Mouse (Mus musculus) neural tube, embryonic 11.5 days (tissue): ENCODE measurements around the gene Ssbp1. TPM values are rescaled to one million over a fixed set of nuclear protein-coding genes. Genes with fewer than 3 reads are reported as not detected.

ENCODE experiments used
- ATAC-seq: fragments of 200-750 bp; cut with Nextera tagmentation; 2 replicates; pipeline ENCODE4 v1.8.0; 2017; ENCODE audit warnings: moderate number of reproducible peaks, mild to moderate bottlenecking, moderate TSS enrichment, moderate library complexity; ENCODE audit not compliant: insufficient read depth, low FRiP score, low TSS enrichment
- DNase-seq: peaks from one replicate; pipeline ENCODE4 v3.0.0-alpha.2; 2015; ENCODE audit warnings: low spot score
- H3K27ac ChIP-seq: fragments of 300-500 bp; sonication (generic); 2 replicates; pipeline ENCODE4 v1.5.1; 2014; ENCODE audit warnings: low read depth, mild to moderate bottlenecking, low read length
- H3K27me3 ChIP-seq: fragments of 300-500 bp; sonication (generic); 2 replicates; pipeline ENCODE4 v1.6.1; 2014; ENCODE audit warnings: mild to moderate bottlenecking, low read length, mixed read lengths; ENCODE audit not compliant: control insufficient read depth, insufficient read depth
- H3K36me3 ChIP-seq: fragments of 300-500 bp; sonication (generic); 2 replicates; pipeline ENCODE4 v1.6.1; 2014; ENCODE audit warnings: mild to moderate bottlenecking, low read length, moderate library complexity, mixed read lengths; ENCODE audit not compliant: control insufficient read depth, insufficient read depth
- H3K4me1 ChIP-seq: fragments of 300-500 bp; sonication (generic); 2 replicates; pipeline ENCODE4 v1.6.1; 2014; ENCODE audit warnings: low read length, mixed read lengths; ENCODE audit not compliant: control insufficient read depth, insufficient read depth
- H3K4me2 ChIP-seq: fragments of 300-500 bp; sonication (generic); 2 replicates; pipeline ENCODE4 v1.6.1; 2014; ENCODE audit warnings: low read depth, mild to moderate bottlenecking, moderate library complexity
- H3K4me3 ChIP-seq: fragments of 300-500 bp; sonication (generic); 2 replicates; pipeline ENCODE4 v1.5.1; 2014; ENCODE audit warnings: low read depth, low read length
- H3K9ac ChIP-seq: fragments of 300-500 bp; sonication (generic); 2 replicates; pipeline ENCODE4 v1.6.1; 2014; ENCODE audit warnings: mild to moderate bottlenecking, low read length
- H3K9me3 ChIP-seq: fragments of 300-500 bp; sonication (generic); 2 replicates; pipeline ENCODE4 v1.6.1; 2016; ENCODE audit warnings: low read length; ENCODE audit not compliant: control insufficient read depth
- WGBS: fragments of 180-500 bp; shearing (Covaris S2); extraction: QIAGEN DNeasy Blood & Tissue Kit; methylation state at CpG from one replicate; pipeline ENCODE4 v1.1.7; 2014; 5-methylcytosine and 5-hydroxymethylcytosine counted together
- polyA plus RNA-seq: library from polyadenylated mRNA; unstranded; fragments of >200 nt; fragmentation: Nextera tagmentation; extraction: Ambion mirVana; gene quantifications from 2 replicates; pipeline ENCODE4 v1.2.1, GENCODE M21; 2014

Gene Ssbp1
- polyA plus RNA-seq, 1 experiment from 2014 or later, result 149 TPM

DNA sequence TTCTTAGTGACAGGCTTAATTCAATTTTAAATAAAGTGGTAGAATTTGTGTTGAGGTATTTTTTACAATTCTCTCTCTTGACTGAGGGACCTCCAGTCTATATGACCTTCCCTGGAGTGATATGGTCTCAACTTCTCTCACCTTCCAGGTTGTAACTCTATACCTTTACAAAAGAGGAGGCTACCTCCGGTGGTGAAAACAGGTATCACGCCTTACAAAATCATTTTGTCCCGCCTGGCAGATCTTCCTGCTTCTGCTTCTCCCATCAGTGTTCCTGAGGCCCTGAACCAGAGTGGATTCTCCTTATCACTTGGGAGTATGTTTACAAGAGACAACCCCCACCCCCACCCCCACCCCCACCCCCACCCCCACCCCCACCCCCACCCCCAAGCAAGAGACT is 29.4 kb upstream of the Ssbp1 start:
- Histone ChIP-seq H3K9ac (no peak overlapping the region), H3K4me3 (no peak overlapping the region), H3K4me1 (no peaks in the 10 kb centered on the region; the same call in 1 of the 2 replicates), H3K27me3 (no peaks in the 10 kb centered on the region), H3K27ac (no peak overlapping the region), H3K36me3 (no peaks in the 10 kb centered on the region), H3K9me3 (no peaks in the 10 kb centered on the region), H3K4me2 (no peak overlapping the region)
- ATAC-seq (no peak), DNase-seq (no peak)
- WGBS, result 48% methylated on average over 3 of the region's 3 CpGs

DNA sequence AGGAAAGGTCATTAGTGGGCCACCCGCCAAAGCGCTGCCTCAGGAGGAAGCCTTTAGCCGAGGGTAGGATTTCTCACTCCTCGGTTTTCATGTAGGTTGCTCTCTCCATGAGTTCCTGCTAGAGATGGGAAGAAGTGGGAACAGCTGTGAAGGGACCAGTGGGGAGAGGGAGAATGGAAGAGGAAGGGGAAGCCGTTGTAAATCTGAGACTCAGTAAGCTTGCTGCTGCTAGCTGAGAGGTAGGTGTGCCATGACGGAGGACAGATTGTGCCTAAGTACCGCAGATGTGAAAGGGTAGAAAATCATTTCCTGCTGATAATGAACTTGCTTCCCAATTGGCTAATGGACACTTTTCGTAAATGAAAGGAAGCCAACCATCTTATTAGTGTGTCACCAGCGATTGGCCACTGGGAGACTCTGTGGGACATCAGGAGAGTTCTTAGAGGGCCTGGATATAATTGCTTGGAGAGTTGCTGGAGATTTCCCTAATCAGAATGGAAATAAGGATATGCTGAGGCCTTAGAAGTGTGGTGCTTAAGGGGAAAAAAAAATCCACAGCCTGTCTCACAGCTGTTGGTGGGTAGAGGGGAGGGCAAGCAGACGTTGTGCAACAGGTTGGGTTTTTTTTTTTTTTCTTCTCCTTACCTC is 27.7 kb upstream of the Ssbp1 start:
- Histone ChIP-seq H3K9me3 (no peaks in the 10 kb centered on the region), H3K4me1 (no peaks in the 10 kb centered on the region; the same call in 1 of the 2 replicates), H3K9ac (no peak overlapping the region), H3K27me3 (no peaks in the 10 kb centered on the region), H3K4me3 (no peak overlapping the region), H3K36me3 (no peaks in the 10 kb centered on the region), H3K4me2 (no peak overlapping the region), H3K27ac (no peak overlapping the region)
- ATAC-seq, result no peak
- 34% methylated on average over 10 of the region's 10 CpGs for whole genome bisulfite sequencing
- no peak for DNase-seq

DNA sequence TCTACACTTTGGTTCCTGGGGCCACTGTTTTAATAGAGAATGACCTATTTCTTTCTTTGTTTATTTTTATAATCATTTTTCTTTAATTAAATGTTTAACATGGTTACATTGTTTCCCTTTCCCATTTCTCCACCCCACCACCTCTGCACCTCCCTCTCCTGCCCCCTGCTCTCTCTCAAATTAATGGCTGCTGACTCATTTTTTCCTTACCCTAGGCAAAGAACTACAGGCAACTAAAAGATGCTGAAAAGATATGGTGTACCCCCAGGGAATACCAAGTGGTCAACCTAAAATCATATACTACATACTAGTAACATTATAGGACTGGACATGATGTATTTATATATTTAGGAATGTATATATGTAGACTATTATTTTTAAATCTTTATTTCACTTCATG is 22.5 kb upstream of the Ssbp1 start:
- Histone ChIP-seq H3K9me3 (no peaks in the 10 kb centered on the region), H3K27me3 (no peaks in the 10 kb centered on the region), H3K9ac (no peak overlapping the region), H3K4me2 (no peak overlapping the region), H3K36me3 (no peaks in the 10 kb centered on the region), H3K4me3 (no peak overlapping the region), H3K27ac (no peak overlapping the region), H3K4me1 (no peaks in the 10 kb centered on the region)
- ATAC-seq (no peak), DNase-seq (no peak)

DNA sequence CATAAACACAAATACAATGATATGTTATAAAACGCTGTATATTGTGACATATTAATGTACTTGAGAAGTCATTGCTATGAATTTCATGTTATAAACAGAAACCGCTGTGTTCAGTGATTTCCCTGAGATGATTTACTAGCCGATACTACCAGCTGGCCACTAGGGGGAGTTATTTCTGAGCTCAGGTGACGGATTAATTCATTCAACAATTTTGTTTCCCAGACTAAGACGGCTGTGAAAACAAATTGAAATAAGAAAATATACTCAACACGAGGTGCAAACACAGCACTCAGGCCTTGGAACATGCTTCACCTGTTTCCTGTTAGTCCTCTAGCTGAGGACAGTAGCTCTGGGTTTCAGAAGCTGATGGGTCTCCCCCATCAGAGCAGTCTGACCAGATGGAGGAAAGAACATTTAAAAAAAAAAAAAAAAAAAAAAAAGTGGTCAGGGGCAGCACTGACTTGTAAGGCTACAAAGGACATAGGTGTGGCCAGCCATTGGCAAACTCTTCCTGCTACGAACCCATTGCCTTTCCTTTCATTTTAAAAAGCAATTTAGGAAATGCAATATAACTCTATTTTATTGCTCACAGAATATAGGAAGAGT is 16.6 kb upstream of the Ssbp1 start:
- no peak overlapping the region for H3K4me3 ChIP-seq
- no peak overlapping the region for H3K27ac ChIP-seq
- no peak overlapping the region for H3K4me2 ChIP-seq
- H3K36me3 ChIP-seq, result no peaks in the 10 kb centered on the region
- no peaks in the 10 kb centered on the region for H3K27me3 ChIP-seq
- H3K9ac ChIP-seq, result no peak overlapping the region
- ATAC-seq (no peak), DNase-seq (no peak)
- H3K4me1 ChIP-seq, result no peaks in the 10 kb centered on the region
- no peaks in the 10 kb centered on the region for H3K9me3 ChIP-seq
- 24% methylated on average over 7 of the region's 7 CpGs for WGBS

DNA sequence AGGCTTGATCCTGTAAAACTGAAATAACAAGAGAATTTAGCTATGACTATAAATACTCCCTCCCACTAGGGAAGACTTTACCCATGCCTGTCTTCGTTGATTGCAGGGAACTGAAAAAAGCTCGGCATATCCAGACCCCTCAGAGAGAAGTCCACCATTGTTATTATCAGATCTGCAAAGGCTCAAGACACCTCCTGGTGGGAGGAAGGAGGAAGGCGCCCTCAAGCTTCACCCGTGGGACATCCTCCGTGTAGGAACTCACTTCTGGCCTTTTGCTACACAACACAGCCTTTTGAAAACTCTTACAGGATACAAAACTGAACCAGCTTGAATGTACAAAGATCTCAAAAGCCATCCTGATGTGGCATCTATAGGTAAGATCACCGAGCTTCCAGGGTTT is 5.4 kb upstream of the Ssbp1 start:
- no peak overlapping the region for H3K4me2 ChIP-seq
- ATAC-seq (no peak), DNase-seq (no peak)
- 63% methylated on average over 6 of the region's 6 CpGs for WGBS
- no peaks in the 10 kb centered on the region for H3K9me3 ChIP-seq
- no peak overlapping the region for H3K27ac ChIP-seq
- no peak overlapping the region for H3K9ac ChIP-seq
- no peaks in the 10 kb centered on the region for H3K36me3 ChIP-seq
- H3K4me3 ChIP-seq, result no peak overlapping the region
- H3K27me3 ChIP-seq, result no peaks in the 10 kb centered on the region
- H3K4me1 ChIP-seq, result no peaks in the 10 kb centered on the region

DNA sequence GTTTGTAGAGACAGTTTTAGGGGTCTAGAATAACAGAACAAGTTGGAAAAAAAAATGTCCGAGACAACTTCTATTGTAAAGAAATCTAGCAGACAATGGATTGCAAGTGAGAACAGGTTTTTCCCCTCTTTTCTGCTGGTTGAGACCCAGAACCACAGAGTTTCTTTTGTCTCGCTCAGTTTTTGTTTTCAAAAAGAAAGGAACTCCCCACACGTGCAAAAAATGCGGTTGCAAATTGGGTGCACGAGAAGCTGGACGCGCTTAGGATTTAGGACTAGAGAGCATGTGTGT is 513 bp downstream of the Ssbp1 start:
- H3K4me2 ChIP-seq, result peak overlapping the region; percentile 73
- ATAC-seq, result peak; percentile 14; the same call in 1 of the 2 replicates
- peaks cover 1% of the 10 kb centered on the region for H3K36me3 ChIP-seq
- H3K9ac ChIP-seq, result peak overlapping the region; percentile 97
- peaks cover 4% of the 10 kb centered on the region; the same call in 1 of the 2 replicates for H3K4me1 ChIP-seq
- H3K4me3 ChIP-seq, result peak overlapping the region; percentile 75
- peak overlapping the region; percentile 93 for H3K27ac ChIP-seq
- H3K27me3 ChIP-seq, result no peaks in the 10 kb centered on the region
- H3K9me3 ChIP-seq, result no peaks in the 10 kb centered on the region
- no peak for DNase-seq
- WGBS, result 2% methylated on average over 7 of the region's 7 CpGs

DNA sequence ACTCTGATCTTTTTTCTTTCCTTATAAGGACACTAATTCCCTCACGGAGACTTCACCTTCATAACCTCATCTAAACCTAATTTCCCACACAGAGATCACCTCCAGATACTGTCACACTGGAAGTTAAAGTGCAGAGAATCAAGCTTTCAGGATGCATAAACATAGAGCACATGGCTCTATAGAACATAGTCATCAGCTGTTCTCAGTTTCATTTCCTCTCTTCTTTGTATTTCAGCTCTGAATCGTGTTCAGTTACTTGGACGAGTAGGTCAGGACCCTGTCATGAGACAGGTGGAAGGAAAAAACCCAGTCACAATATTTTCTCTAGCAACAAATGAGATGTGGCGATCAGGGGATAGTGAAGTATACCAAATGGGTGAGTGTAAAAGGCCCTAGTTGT is 5.0 kb downstream of the Ssbp1 start:
- Histone ChIP-seq H3K36me3 (peaks cover 12% of the 10 kb centered on the region), H3K4me3 (no peak overlapping the region), H3K27ac (no peak overlapping the region), H3K9me3 (no peaks in the 10 kb centered on the region), H3K4me1 (peaks cover 4% of the 10 kb centered on the region; the same call in 1 of the 2 replicates), H3K9ac (no peak overlapping the region), H3K27me3 (no peaks in the 10 kb centered on the region), H3K4me2 (no peak overlapping the region)
- 93% methylated on average over 4 of the region's 4 CpGs for WGBS
- ATAC-seq, result no peak
- DNase-seq, result no peak

DNA sequence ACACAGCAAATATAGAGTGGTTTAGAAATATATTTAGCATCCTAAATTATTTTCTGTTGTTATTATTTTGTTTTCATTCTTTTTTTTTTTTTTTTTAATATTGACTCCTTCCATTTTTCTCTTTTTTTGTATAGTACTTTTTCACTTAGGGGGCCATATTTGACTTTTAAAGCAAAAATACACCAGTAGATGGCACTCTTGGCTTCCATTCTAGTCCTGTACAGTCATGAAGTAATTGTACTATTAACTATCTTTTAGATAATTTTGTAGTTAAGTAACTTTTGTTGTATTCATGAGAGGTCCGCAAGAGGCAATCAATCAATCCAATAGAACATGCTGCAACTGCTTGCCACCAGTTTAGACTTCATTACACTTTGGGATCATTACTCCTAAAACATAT is 8.6 kb downstream of the Ssbp1 start:
- Histone ChIP-seq H3K27me3 (no peaks in the 10 kb centered on the region), H3K9me3 (no peaks in the 10 kb centered on the region), H3K4me2 (no peak overlapping the region), H3K36me3 (peaks cover 16% of the 10 kb centered on the region), H3K9ac (no peak overlapping the region), H3K27ac (no peak overlapping the region), H3K4me1 (no peaks in the 10 kb centered on the region), H3K4me3 (no peak overlapping the region)
- DNase-seq (no peak), ATAC-seq (no peak)
- WGBS, result 93% methylated on average over 1 of the region's 1 CpGs

DNA sequence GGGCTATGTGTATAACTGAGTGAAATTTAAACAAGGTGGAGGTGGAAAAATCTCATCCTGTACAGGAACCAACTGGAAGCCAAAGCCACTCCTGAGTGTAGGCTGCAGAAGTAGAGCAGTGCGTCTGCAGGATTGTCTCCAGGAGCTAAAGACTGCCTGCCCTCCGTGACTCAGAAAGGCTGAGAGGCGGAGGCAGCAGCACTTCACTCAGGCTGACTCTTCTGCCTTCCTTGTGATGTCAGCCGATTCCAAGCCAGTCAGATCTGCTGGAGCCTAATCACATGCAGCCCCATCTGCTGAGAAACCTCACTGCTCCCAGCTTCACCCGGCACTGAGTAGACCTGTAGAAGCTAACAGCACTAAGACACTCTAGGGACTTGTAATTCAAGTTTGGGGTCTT is 11.2 kb downstream of the Ssbp1 start:
- Histone ChIP-seq H3K4me1 (no peaks in the 10 kb centered on the region), H3K27me3 (no peaks in the 10 kb centered on the region), H3K36me3 (peaks cover 11% of the 10 kb centered on the region), H3K27ac (no peak overlapping the region), H3K4me2 (no peak overlapping the region), H3K9me3 (no peaks in the 10 kb centered on the region), H3K9ac (no peak overlapping the region), H3K4me3 (no peak overlapping the region)
- DNase-seq (no peak), ATAC-seq (no peak)
- 92% methylated on average over 5 of the region's 5 CpGs for WGBS
